Mouse (Mus musculus): Measurements from ENCODE around the gene Nol10. TPM values are rescaled to one million over a fixed set of nuclear protein-coding genes. Genes with fewer than 3 reads are reported as not detected.

The Nol10 gene
- 39.9 TPM for polyA plus RNA-seq (2017; shearing (Covaris generic))

GRCm38 (mm10) chr12:17348048-17349036 lies at the start of gene Nol10:
TSS of gene Nol10 (plus strand) at chr12:17348458.

DNA sequence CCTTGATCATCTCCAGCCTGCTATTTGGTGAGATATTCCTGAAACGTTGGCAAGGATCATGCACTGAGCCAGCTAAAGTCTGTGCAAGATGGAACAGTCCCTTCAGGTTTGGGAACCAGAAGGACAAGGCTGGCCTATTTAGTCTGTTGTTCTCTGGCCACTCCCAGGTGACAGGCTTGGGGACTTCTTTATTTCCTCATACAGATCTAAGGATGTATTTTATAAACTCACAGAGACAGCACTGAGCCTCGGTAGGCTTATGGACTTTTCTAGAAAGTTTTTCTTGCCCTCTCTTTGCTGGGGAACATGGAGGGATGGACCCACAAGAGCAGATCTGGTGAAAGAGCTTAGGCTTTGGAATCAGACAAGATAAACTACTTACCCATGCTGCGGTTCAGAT lies 19.0 kb upstream of the Nol10 start, which contains the start of gene Atp6v1c2:
Gene Atp6v1c2, minus strand, starts transcription at position 101 of the 400 bp plus-strand sequence.

Other genes starting within 250 kb of the Nol10 start
- not detected for gene Kcnf1, start 171.6 kb upstream of the Nol10 start, polyA plus RNA-seq (2017; shearing (Covaris generic))
- gene Pdia6, start 81.9 kb upstream of the Nol10 start, polyA plus RNA-seq (2017; shearing (Covaris generic)) = 129 TPM
- gene Atp6v1c2, start 19.1 kb upstream of the Nol10 start, polyA plus RNA-seq (2017; shearing (Covaris generic)) = 1.3 TPM
- 3,420 TPM for gene Odc1, start 196.3 kb downstream of the Nol10 start, polyA plus RNA-seq (2017; shearing (Covaris generic))